Mouse (Mus musculus): ENCODE data around the gene Palm2. TPM values are rescaled to one million over a fixed set of nuclear protein-coding genes. Genes with fewer than 3 reads are reported as not detected.

Gene Palm2
- polyA plus RNA-seq, 1 experiment = 5.2 TPM

DNA sequence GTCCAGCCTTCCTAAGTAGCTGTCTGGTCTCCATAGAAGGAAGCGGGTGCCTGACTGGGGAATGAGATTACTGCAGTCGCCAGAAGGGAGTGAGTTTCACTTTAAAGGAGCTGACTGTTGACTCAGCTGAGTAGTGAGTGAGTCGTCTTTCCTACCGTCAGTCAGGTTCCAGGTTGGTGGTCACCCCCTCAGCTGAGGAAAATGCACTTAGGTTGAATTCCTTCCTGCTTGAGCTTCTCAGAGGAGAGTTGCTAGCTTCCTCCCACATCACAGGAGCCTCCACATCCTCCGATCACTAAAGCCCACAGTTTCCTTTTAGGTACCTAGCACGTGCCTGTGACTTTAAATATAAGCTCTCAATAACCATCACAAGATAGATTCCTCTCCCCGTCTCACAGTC lies 206.2 kb downstream of the Palm2 start:
- peaks cover 8% of the 10 kb centered on the region for H3K36me3 ChIP-seq (ENCODE audit: control insufficient read depth, insufficient read depth)
- H3K27me3 ChIP-seq (ENCODE audit: control insufficient read depth, insufficient read depth, insufficient read length) = no peaks in the 10 kb centered on the region
- TF ChIP-seq E2F4 (IDR thresholded peaks at IDR 0.05; ENCODE audit: insufficient read depth) (no peak), TCF12 (IDR thresholded peaks at IDR 0.05; ENCODE audit: insufficient read depth, poor library complexity, severe bottlenecking) (no peak), SRF (IDR thresholded peaks at IDR 0.05; ENCODE audit: control insufficient read depth, insufficient read length, low read depth) (no peak), MYOD1 (IDR thresholded peaks at IDR 0.05; ENCODE audit: control insufficient read depth in 1 of 3, insufficient read length in 2 of 3, low read depth in 2 of 3) (no peak), POLR2AphosphoS2 (IDR thresholded peaks at IDR 0.05; ENCODE audit: insufficient read length, low read depth) (no peak), USF1 (IDR thresholded peaks at IDR 0.05; ENCODE audit: low read depth) (no peak), POLR2A (IDR thresholded peaks at IDR 0.05; ENCODE audit: insufficient read length, low read depth) (no peak), CEBPB (IDR thresholded peaks at IDR 0.05; ENCODE audit: insufficient read depth, poor library complexity, severe bottlenecking) (no peak), TCF3 (IDR thresholded peaks at IDR 0.05; ENCODE audit: insufficient read length, low read depth) (no peak), MYOG (IDR thresholded peaks at IDR 0.05; ENCODE audit: control insufficient read depth in 1 of 3, insufficient read depth in 1 of 3, insufficient read length in 2 of 3, low read depth in 2 of 3) (no peak), MAX (IDR thresholded peaks at IDR 0.05; ENCODE audit: low read depth) (no peak)
- H3K4me3 ChIP-seq = no peak overlapping the region
- no peak overlapping the region for H3ac ChIP-seq (ENCODE audit: control insufficient read depth, insufficient read length)
- peaks cover 47% of the 10 kb centered on the region for H3K79me2 ChIP-seq (ENCODE audit: control insufficient read depth, insufficient read depth)
- no peak overlapping the region for H3K4me2 ChIP-seq (ENCODE audit: low read depth)

DNA sequence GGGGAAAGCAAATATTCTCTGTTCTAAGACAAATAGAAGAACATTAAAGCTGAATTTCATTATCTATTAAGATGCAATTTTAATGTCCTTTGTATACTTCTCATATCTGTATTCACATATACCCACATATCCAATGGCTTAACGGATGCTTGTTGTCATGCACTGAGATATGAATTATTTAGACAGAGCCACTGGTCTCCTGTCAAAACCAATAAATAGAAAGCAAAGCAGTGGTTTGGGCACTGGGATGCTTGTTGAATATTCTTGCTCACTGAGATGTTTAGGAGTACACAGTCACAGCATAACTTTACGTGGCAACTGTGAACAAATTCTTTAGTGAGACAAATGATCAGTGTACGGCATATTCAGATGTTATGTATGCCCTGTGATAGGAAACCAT lies 206.9 kb downstream of the Palm2 start:
- Histone ChIP-seq H3K4me3 (no peak overlapping the region), H3K27me3 (ENCODE audit: control insufficient read depth, insufficient read depth, insufficient read length) (no peaks in the 10 kb centered on the region), H3K4me2 (ENCODE audit: low read depth) (no peak overlapping the region), H3ac (ENCODE audit: control insufficient read depth, insufficient read length) (no peak overlapping the region), H3K36me3 (ENCODE audit: control insufficient read depth, insufficient read depth) (peaks cover 8% of the 10 kb centered on the region), H3K79me2 (ENCODE audit: control insufficient read depth, insufficient read depth) (peaks cover 39% of the 10 kb centered on the region)
- TF ChIP-seq MYOG (IDR thresholded peaks at IDR 0.05; ENCODE audit: control insufficient read depth in 1 of 3, insufficient read depth in 1 of 3, insufficient read length in 2 of 3, low read depth in 2 of 3) (no peak), CEBPB (IDR thresholded peaks at IDR 0.05; ENCODE audit: insufficient read depth, poor library complexity, severe bottlenecking) (no peak), TCF12 (IDR thresholded peaks at IDR 0.05; ENCODE audit: insufficient read depth, poor library complexity, severe bottlenecking) (no peak), REST (IDR thresholded peaks at IDR 0.05; ENCODE audit: insufficient read depth, insufficient read length) (no peak), TCF3 (IDR thresholded peaks at IDR 0.05; ENCODE audit: insufficient read length, low read depth) (no peak), POLR2A (IDR thresholded peaks at IDR 0.05; ENCODE audit: insufficient read length, low read depth) (no peak), USF1 (IDR thresholded peaks at IDR 0.05; ENCODE audit: low read depth) (no peak), POLR2AphosphoS2 (IDR thresholded peaks at IDR 0.05; ENCODE audit: insufficient read length, low read depth) (no peak), E2F4 (IDR thresholded peaks at IDR 0.05; ENCODE audit: insufficient read depth) (no peak), MYOD1 (IDR thresholded peaks at IDR 0.05; ENCODE audit: control insufficient read depth in 1 of 3, insufficient read length in 2 of 3, low read depth in 2 of 3) (no peak), SRF (IDR thresholded peaks at IDR 0.05; ENCODE audit: control insufficient read depth, insufficient read length, low read depth) (no peak)

DNA sequence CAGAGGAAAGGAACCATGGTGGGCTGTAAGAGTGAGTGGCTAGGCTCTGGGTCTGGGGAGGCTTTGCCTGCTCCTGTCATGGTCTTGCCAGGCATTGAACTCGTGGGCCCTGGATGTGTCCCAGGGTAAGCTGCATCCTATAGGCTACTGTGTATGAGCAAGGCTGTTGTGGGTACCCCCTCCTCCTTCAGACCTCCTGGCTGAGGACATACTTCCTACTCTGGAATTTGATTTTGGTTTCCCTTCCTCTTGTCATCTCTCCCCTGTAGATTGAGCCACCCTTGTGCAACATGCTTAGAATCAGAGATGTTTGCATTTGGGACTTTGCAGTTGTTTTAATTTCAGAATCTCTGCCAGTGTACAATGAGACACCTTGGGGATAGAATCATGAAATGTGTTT lies 216.9 kb downstream of the Palm2 start:
- peaks cover 22% of the 10 kb centered on the region for H3K36me3 ChIP-seq (ENCODE audit: control insufficient read depth, insufficient read depth)

DNA sequence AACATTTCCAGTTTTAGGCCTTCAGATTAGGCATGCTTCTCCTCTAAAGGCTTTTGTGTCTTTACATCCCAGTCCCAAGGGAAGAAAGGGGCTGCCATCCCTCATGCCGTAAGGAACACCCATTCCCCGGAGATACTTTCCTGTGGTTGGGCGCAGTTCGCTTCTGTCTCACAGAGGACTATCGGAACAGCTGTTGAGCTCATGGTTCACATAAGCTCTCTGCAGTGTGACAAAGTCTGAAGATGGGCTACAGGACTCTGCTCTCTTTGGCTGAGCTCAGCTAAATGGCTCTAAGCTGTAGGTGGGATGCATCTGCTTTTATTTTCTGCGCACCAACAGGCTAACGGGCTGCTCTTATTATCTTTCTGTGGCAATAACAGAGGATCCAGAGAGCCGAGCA lies 217.5 kb downstream of the Palm2 start:
- peaks cover 24% of the 10 kb centered on the region for H3K36me3 ChIP-seq (ENCODE audit: control insufficient read depth, insufficient read depth)
- peak overlapping the region; percentile 55 for H3K4me2 ChIP-seq (ENCODE audit: low read depth)

More for the DNA sequence above, 216.9 kb downstream of the Palm2 start:
- Histone ChIP-seq H3K27me3 (ENCODE audit: control insufficient read depth, insufficient read depth, insufficient read length) (no peaks in the 10 kb centered on the region), H3K4me2 (ENCODE audit: low read depth) (peak overlapping the region; percentile 55), H3K4me3 (no peak overlapping the region), H3ac (ENCODE audit: control insufficient read depth, insufficient read length) (no peak overlapping the region), H3K79me2 (ENCODE audit: control insufficient read depth, insufficient read depth) (peaks cover 9% of the 10 kb centered on the region)
- no peak for TF ChIP-seq MYOG (IDR thresholded peaks at IDR 0.05; ENCODE audit: control insufficient read depth in 1 of 3, insufficient read depth in 1 of 3, insufficient read length in 2 of 3, low read depth in 2 of 3)
- no peak for TF ChIP-seq CEBPB (IDR thresholded peaks at IDR 0.05; ENCODE audit: insufficient read depth, poor library complexity, severe bottlenecking)
- TF ChIP-seq TCF3 (IDR thresholded peaks at IDR 0.05; ENCODE audit: insufficient read length, low read depth) = no peak

DNA sequence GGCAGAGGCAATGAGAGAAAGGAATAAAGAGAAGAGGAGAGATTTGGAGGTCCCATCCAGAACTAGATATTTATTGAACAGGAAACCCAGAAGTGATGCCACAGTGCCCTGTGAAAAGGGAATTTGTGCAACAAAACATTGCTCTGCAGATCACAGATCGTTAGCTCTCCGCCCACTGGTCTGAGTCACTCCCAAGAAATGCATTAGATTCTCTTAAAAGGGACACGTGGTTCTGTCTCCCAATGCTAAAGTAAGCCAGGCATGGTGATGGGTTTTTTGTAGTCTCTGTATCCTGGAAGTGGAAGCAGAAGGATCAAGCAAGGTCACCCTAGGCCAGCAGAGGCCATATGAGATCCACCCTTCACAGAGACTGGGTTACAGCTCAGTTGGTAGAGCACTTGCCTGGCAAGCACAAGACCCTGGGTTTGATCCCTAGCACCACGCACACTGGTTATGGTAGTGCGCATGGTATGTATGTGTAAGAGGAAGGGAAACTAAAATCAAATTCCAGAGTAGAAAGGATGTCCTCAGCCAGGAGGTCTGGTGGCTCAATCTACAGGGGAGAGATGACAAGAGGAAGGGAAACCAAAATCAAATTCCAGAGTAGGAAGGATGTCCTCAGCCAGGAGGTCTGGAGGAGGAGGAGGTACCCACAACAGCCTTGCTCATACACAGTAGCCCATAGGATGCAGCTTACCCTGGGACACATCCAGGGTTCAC lies 218.3 kb downstream of the Palm2 start:
- Histone ChIP-seq H3K79me2 (ENCODE audit: control insufficient read depth, insufficient read depth) (peaks cover 18% of the 10 kb centered on the region), H3K4me3 (no peak overlapping the region), H3K36me3 (ENCODE audit: control insufficient read depth, insufficient read depth) (peaks cover 24% of the 10 kb centered on the region), H3ac (ENCODE audit: control insufficient read depth, insufficient read length) (no peak overlapping the region), H3K4me2 (ENCODE audit: low read depth) (peak overlapping the region; percentile 55), H3K27me3 (ENCODE audit: control insufficient read depth, insufficient read depth, insufficient read length) (no peaks in the 10 kb centered on the region)
- TF ChIP-seq POLR2A (IDR thresholded peaks at IDR 0.05; ENCODE audit: insufficient read length, low read depth) (no peak), CEBPB (IDR thresholded peaks at IDR 0.05; ENCODE audit: insufficient read depth, poor library complexity, severe bottlenecking) (no peak), SRF (IDR thresholded peaks at IDR 0.05; ENCODE audit: control insufficient read depth, insufficient read length, low read depth) (no peak), USF1 (IDR thresholded peaks at IDR 0.05; ENCODE audit: low read depth) (peak; percentile 95), MAX (IDR thresholded peaks at IDR 0.05; ENCODE audit: low read depth) (peak; percentile 54), E2F4 (IDR thresholded peaks at IDR 0.05; ENCODE audit: insufficient read depth) (no peak), REST (IDR thresholded peaks at IDR 0.05; ENCODE audit: insufficient read depth, insufficient read length) (no peak), MYOD1 (IDR thresholded peaks at IDR 0.05; ENCODE audit: control insufficient read depth in 1 of 3, insufficient read length in 2 of 3, low read depth in 2 of 3) (no peak), MYOG (IDR thresholded peaks at IDR 0.05; ENCODE audit: control insufficient read depth in 1 of 3, insufficient read depth in 1 of 3, insufficient read length in 2 of 3, low read depth in 2 of 3) (no peak), TCF3 (IDR thresholded peaks at IDR 0.05; ENCODE audit: insufficient read length, low read depth) (no peak), TCF12 (IDR thresholded peaks at IDR 0.05; ENCODE audit: insufficient read depth, poor library complexity, severe bottlenecking) (no peak), POLR2AphosphoS2 (IDR thresholded peaks at IDR 0.05; ENCODE audit: insufficient read length, low read depth) (no peak)

More for the DNA sequence above, 217.5 kb downstream of the Palm2 start:
- no peak overlapping the region for H3K4me3 ChIP-seq
- H3K27me3 ChIP-seq (ENCODE audit: control insufficient read depth, insufficient read depth, insufficient read length) = no peaks in the 10 kb centered on the region
- peaks cover 10% of the 10 kb centered on the region for H3K79me2 ChIP-seq (ENCODE audit: control insufficient read depth, insufficient read depth)
- no peak overlapping the region for H3ac ChIP-seq (ENCODE audit: control insufficient read depth, insufficient read length)
- TF ChIP-seq CEBPB (IDR thresholded peaks at IDR 0.05; ENCODE audit: insufficient read depth, poor library complexity, severe bottlenecking) (no peak), MYOG (IDR thresholded peaks at IDR 0.05; ENCODE audit: control insufficient read depth in 1 of 3, insufficient read depth in 1 of 3, insufficient read length in 2 of 3, low read depth in 2 of 3) (peak in 1 of 3 experiments; percentile 60), USF1 (IDR thresholded peaks at IDR 0.05; ENCODE audit: low read depth) (no peak), MYOD1 (IDR thresholded peaks at IDR 0.05; ENCODE audit: control insufficient read depth in 1 of 3, insufficient read length in 2 of 3, low read depth in 2 of 3) (peak in 2 of 3 experiments; percentile 21 to 40)

Measured in myocyte (in vitro differentiated cells).